Comparison of ENCODE assay signal across 19 mouse cellular contexts in genomic region chr7:135746528-135746927, GRCm38 (mm10). TPM values are rescaled to one million over a fixed set of nuclear protein-coding genes. Genes with fewer than 3 reads are reported as not detected.
DNase-seq lines count a peak whose midpoint lies in the region; ATAC-seq and TF ChIP-seq lines count a peak whose summit lies in the region.
"Had no signal": no experiment of that assay in that cellular context is flagged by ENCODE, and none has a peak within 500 bp of the region (broad histone marks: within the 10 kb centered on the region; RNA-seq: fewer than 3 reads in every experiment).

No protein-coding gene starts in this region.

- H3K9me3 ChIP-seq in hindbrain, embryonic 16.5 days (ENCODE audit: control insufficient read depth, low read length) = peaks cover 3% of the 10 kb centered on the region
- peaks cover 6% of the 10 kb centered on the region; the same call in 1 of the 2 replicates for H3K9me3 ChIP-seq in hindbrain, embryonic 10.5 days
- peaks cover 6% of the 10 kb centered on the region; the same call in 1 of the 2 replicates for H3K9me3 ChIP-seq in kidney, embryonic 15.5 days (replicated peaks)
- no peaks in the 10 kb centered on the region for H3K9me3 ChIP-seq in lung, embryonic 14.5 days (ENCODE audit: low read depth, low read length)
- no peaks in the 10 kb centered on the region for H3K9me3 ChIP-seq in embryonic facial prominence, embryonic 15.5 days (replicated peaks)
- H3K9me3 ChIP-seq: embryonic facial prominence, embryonic 13.5 days; forebrain, embryonic 10.5 days had no signal

- WGBS in hindbrain, embryonic 16.5 days = 45% methylated on average over 6 of the region's 6 CpGs
- WGBS in hindbrain, embryonic 10.5 days = 83% methylated on average over 6 of the region's 6 CpGs
- 46% methylated on average over 6 of the region's 6 CpGs for WGBS in kidney, embryonic 15.5 days
- WGBS in lung, embryonic 14.5 days = 23% methylated on average over 6 of the region's 6 CpGs
- 52% methylated on average over 6 of the region's 6 CpGs for WGBS in embryonic facial prominence, embryonic 15.5 days

- no peak for DNase-seq in hindbrain, embryonic 10.5 days (ENCODE audit: low spot score)
- DNase-seq in kidney, adult 18-20 months = no peak
- peak; percentile 55 for DNase-seq in lung, embryonic 14.5 days
- DNase-seq in lung, adult 18-20 months = no peak
- no peak for DNase-seq in layer of hippocampus, adult 2 months (ENCODE audit: low spot score in 2 of 2)
- DNase-seq: adrenal gland, postnatal 10 days; cerebellum, adult 11 months; cerebellum, adult 8-10 months; cerebellum, postnatal 14 days; gastrocnemius, adult 2 months; gastrocnemius, postnatal 25 days had no signal

- H3K36me3 ChIP-seq in hindbrain, embryonic 16.5 days (ENCODE audit: control insufficient read depth, insufficient read depth, low read length) = no peaks in the 10 kb centered on the region
- H3K36me3 ChIP-seq in hindbrain, embryonic 10.5 days = no peaks in the 10 kb centered on the region
- H3K36me3 ChIP-seq in kidney, embryonic 15.5 days = no peaks in the 10 kb centered on the region
- no peaks in the 10 kb centered on the region for H3K36me3 ChIP-seq in lung, embryonic 14.5 days (ENCODE audit: insufficient read depth)
- H3K36me3 ChIP-seq in embryonic facial prominence, embryonic 15.5 days = no peaks in the 10 kb centered on the region
- H3K36me3 ChIP-seq: embryonic facial prominence, embryonic 13.5 days; forebrain, embryonic 10.5 days; heart, embryonic 12.5 days had no signal

- H3K4me2 ChIP-seq in hindbrain, embryonic 16.5 days (ENCODE audit: low read length) = no peak overlapping the region
- no peak overlapping the region for H3K4me2 ChIP-seq in kidney, embryonic 15.5 days
- H3K4me2 ChIP-seq in lung, embryonic 14.5 days = no peak overlapping the region
- H3K4me2 ChIP-seq in embryonic facial prominence, embryonic 15.5 days (replicated peaks) = no peak overlapping the region
- H3K4me2 ChIP-seq: embryonic facial prominence, embryonic 13.5 days; heart, embryonic 12.5 days had no signal

- H3K27me3 ChIP-seq in hindbrain, embryonic 16.5 days (replicated peaks; ENCODE audit: control insufficient read depth, insufficient read depth, low read length) = no peaks in the 10 kb centered on the region
- no peaks in the 10 kb centered on the region for H3K27me3 ChIP-seq in hindbrain, embryonic 10.5 days (ENCODE audit: insufficient read depth, poor library complexity, severe bottlenecking)
- H3K27me3 ChIP-seq in kidney, embryonic 15.5 days = no peaks in the 10 kb centered on the region
- H3K27me3 ChIP-seq in lung, embryonic 14.5 days (ENCODE audit: insufficient read depth, low read length) = no peaks in the 10 kb centered on the region
- H3K27me3 ChIP-seq in embryonic facial prominence, embryonic 15.5 days = no peaks in the 10 kb centered on the region
- H3K27me3 ChIP-seq: embryonic facial prominence, embryonic 13.5 days; heart, embryonic 12.5 days had no signal

- no peak overlapping the region for H3K4me3 ChIP-seq in hindbrain, embryonic 16.5 days (ENCODE audit: low read length)
- H3K4me3 ChIP-seq in hindbrain, embryonic 10.5 days = no peak overlapping the region
- H3K4me3 ChIP-seq in kidney, embryonic 15.5 days (replicated peaks) = no peak overlapping the region
- no peak overlapping the region for H3K4me3 ChIP-seq in lung, embryonic 14.5 days (ENCODE audit: low read depth, low read length)
- no peak overlapping the region for H3K4me3 ChIP-seq in embryonic facial prominence, embryonic 15.5 days (replicated peaks)
- H3K4me3 ChIP-seq in layer of hippocampus, adult 2 months = no peak overlapping the region
- H3K4me3 ChIP-seq: embryonic facial prominence, embryonic 13.5 days; erythroblast, embryonic 14.5 days; forebrain, embryonic 10.5 days; gastrocnemius, adult 2 months; heart, embryonic 12.5 days had no signal

- H3K9ac ChIP-seq in hindbrain, embryonic 16.5 days (ENCODE audit: low read depth, low read length) = no peak overlapping the region
- H3K9ac ChIP-seq in kidney, embryonic 15.5 days = no peak overlapping the region
- H3K9ac ChIP-seq in lung, embryonic 14.5 days = no peak overlapping the region
- no peak overlapping the region for H3K9ac ChIP-seq in embryonic facial prominence, embryonic 15.5 days
- H3K9ac ChIP-seq: embryonic facial prominence, embryonic 13.5 days; heart, embryonic 12.5 days had no signal

- 0 out of 2 replicates have a peak, but pooled peaks have one; percentile 14 for ATAC-seq in hindbrain, embryonic 16.5 days
- ATAC-seq in kidney, embryonic 15.5 days (replicated peaks; ENCODE audit: low FRiP score) = peak; percentile 45
- ATAC-seq in lung, embryonic 14.5 days (ENCODE audit: insufficient read depth) = no peak
- no peak for ATAC-seq in embryonic facial prominence, embryonic 15.5 days (ENCODE audit: insufficient number of reproducible peaks, low FRiP score, low TSS enrichment, low read depth)
- ATAC-seq: forebrain, embryonic 14.5 days had no signal

- no peak for TF ChIP-seq CTCF in lung, embryonic 14.5 days (IDR thresholded peaks at IDR 0.05; ENCODE audit: low read depth)
- no peak for TF ChIP-seq CTCF in layer of hippocampus, adult 2 months (conservative IDR thresholded peaks at IDR 0.05)

- no peak overlapping the region for H3K27ac ChIP-seq in hindbrain, embryonic 16.5 days (ENCODE audit: low read depth, low read length)
- no peak overlapping the region for H3K27ac ChIP-seq in hindbrain, embryonic 10.5 days
- peak overlapping the region; percentile 86 for H3K27ac ChIP-seq in kidney, embryonic 15.5 days
- H3K27ac ChIP-seq in lung, embryonic 14.5 days (ENCODE audit: low read depth) = peak overlapping the region; percentile 20; the same call in 1 of the 2 replicates
- peak overlapping the region; percentile 24; the same call in 1 of the 2 replicates for H3K27ac ChIP-seq in embryonic facial prominence, embryonic 15.5 days (replicated peaks)
- no peak overlapping the region for H3K27ac ChIP-seq in layer of hippocampus, adult 2 months
- H3K27ac ChIP-seq: embryonic facial prominence, embryonic 13.5 days; forebrain, embryonic 10.5 days; gastrocnemius, adult 2 months had no signal

- peaks cover 2% of the 10 kb centered on the region; the same call in 1 of the 2 replicates for H3K4me1 ChIP-seq in hindbrain, embryonic 16.5 days (ENCODE audit: control insufficient read depth, insufficient read depth, low read depth, low read length)
- no peaks in the 10 kb centered on the region for H3K4me1 ChIP-seq in hindbrain, embryonic 10.5 days (replicated peaks)
- H3K4me1 ChIP-seq in kidney, embryonic 15.5 days = peaks cover 21% of the 10 kb centered on the region; the same call in 1 of the 2 replicates
- peaks cover 7% of the 10 kb centered on the region; the same call in 1 of the 2 replicates for H3K4me1 ChIP-seq in lung, embryonic 14.5 days (ENCODE audit: insufficient read depth)
- peaks cover 7% of the 10 kb centered on the region; the same call in 1 of the 2 replicates for H3K4me1 ChIP-seq in embryonic facial prominence, embryonic 15.5 days
- H3K4me1 ChIP-seq: forebrain, embryonic 10.5 days had no signal

RNA-seq across cellular contexts. Expression of gene Mki67, which starts 30.4 kb away (rescaled TPM):
- 5.6 and 6.4 TPM in 2 replicates for polyA plus RNA-seq in hindbrain, embryonic 16.5 days (2015; fragmentation: Nextera tagmentation; extraction: Ambion mirVana)
- 27.3 and 46.1 TPM in 2 replicates for polyA plus RNA-seq in hindbrain, embryonic 10.5 days (2016; fragmentation: Nextera tagmentation; extraction: Ambion mirVana)
- polyA plus RNA-seq in kidney, embryonic 15.5 days (2015; fragmentation: Nextera tagmentation; extraction: Ambion mirVana) = 38.7 and 41.8 TPM in 2 replicates
- polyA plus RNA-seq in lung, embryonic 14.5 days (2014; fragmentation: Nextera tagmentation; extraction: Ambion mirVana) = 80.7 and 81.1 TPM in 2 replicates
- 29.2 and 35.5 TPM in 2 replicates for polyA plus RNA-seq in embryonic facial prominence, embryonic 15.5 days (2015; fragmentation: Nextera tagmentation; extraction: Ambion mirVana)
- total RNA-seq in layer of hippocampus, adult 2 months (2021) = 1 to 10 TPM; 1.0 to 1.5 TPM

Comparison
In these comparisons a context has a peak if more than half of its experiments do, and no peak if none do; other contexts are left out.
1. ATAC-seq: peak in hindbrain, embryonic 16.5 days (single experiment) and kidney, embryonic 15.5 days (single experiment); none in lung, embryonic 14.5 days (single experiment) and embryonic facial prominence, embryonic 15.5 days (single experiment).
2. H3K27ac ChIP-seq: peak in kidney, embryonic 15.5 days (single experiment), lung, embryonic 14.5 days (single experiment) and embryonic facial prominence, embryonic 15.5 days (single experiment); none in hindbrain, embryonic 16.5 days (single experiment), hindbrain, embryonic 10.5 days (single experiment) and layer of hippocampus, adult 2 months (single experiment).